Mouse (Mus musculus) MEL (cell line): ENCODE results near the gene Sbk3. TPM values are rescaled to one million over a fixed set of nuclear protein-coding genes. Genes with fewer than 3 reads are reported as not detected.
A peak's percentile ranks its signal among the peaks of the same experiment; 100 is the strongest.

Experiments
- DNase-seq: peaks from one replicate; pipeline ENCODE4 v3.0.0; 2011; ENCODE audit warnings: low read depth, low spot score
- H3K27ac ChIP-seq: 2 replicates; pipeline ENCODE4 v1.5.1; 2012; ENCODE audit warnings: low read depth, mild to moderate bottlenecking, control low read depth, low read length, moderate library complexity; ENCODE audit not compliant: control insufficient read depth
- H3K27me3 ChIP-seq, 2 experiments: fragments of 150-350 bp in 1 of 2; sonication (generic) in 1 of 2; 2 replicates each; pipeline ENCODE4 v1.6.1; 2012; ENCODE audit warnings: low read length in 2 of 2, mild to moderate bottlenecking in 2 of 2, improper control_type of control experiment in 1 of 2, moderate library complexity in 1 of 2; ENCODE audit not compliant: insufficient read depth in 2 of 2, control insufficient read depth in 1 of 2
- H3K36me3 ChIP-seq, 2 experiments: 2 replicates each; pipeline ENCODE4 v1.6.1; 2012 to 2014; ENCODE audit warnings: low read length in 2 of 2, improper control_type of control experiment in 1 of 2, inconsistent platforms in 1 of 2, mild to moderate bottlenecking in 1 of 2; ENCODE audit not compliant: insufficient read depth in 2 of 2, control insufficient read depth in 1 of 2
- H3K4me1 ChIP-seq, 2 experiments: fragments of 150-350 bp in 1 of 2; sonication (generic) in 1 of 2; 2 replicates each; pipeline ENCODE4 v1.6.1; 2012; ENCODE audit warnings: low read length in 2 of 2, improper control_type of control experiment in 1 of 2, mild to moderate bottlenecking in 1 of 2; ENCODE audit not compliant: insufficient read depth in 2 of 2, control insufficient read depth in 1 of 2
- H3K4me3 ChIP-seq, 2 experiments: fragments of 150-350 bp in 1 of 2; sonication (generic) in 1 of 2; 2 replicates each; pipeline ENCODE4 v1.5.1; 2012; ENCODE audit warnings: low read depth in 2 of 2, low read length in 2 of 2, mild to moderate bottlenecking in 2 of 2, moderate library complexity in 2 of 2, control low read depth in 1 of 2, improper control_type of control experiment in 1 of 2; ENCODE audit not compliant: control insufficient read depth in 1 of 2, insufficient read depth in 1 of 2
- H3K79me2 ChIP-seq: 2 replicates; pipeline ENCODE4 v1.6.1; 2012; ENCODE audit warnings: mild to moderate bottlenecking, low read length, moderate library complexity; ENCODE audit not compliant: control insufficient read depth, poor library complexity, insufficient read depth
- H3K9ac ChIP-seq: 2 replicates; pipeline ENCODE4 v1.6.1; 2012; ENCODE audit warnings: low read depth, mild to moderate bottlenecking, control low read depth, low read length, moderate library complexity; ENCODE audit not compliant: control insufficient read depth, poor library complexity, severe bottlenecking
- H3K9me3 ChIP-seq: fragments of 150-350 bp; sonication (generic); replicated peaks from 2 replicates; pipeline ENCODE4 v1.6.1; 2012; ENCODE audit warnings: mild to moderate bottlenecking, low read length, improper control_type of control experiment, moderate library complexity; ENCODE audit not compliant: insufficient read depth
- BHLHE40 ChIP-seq: IDR thresholded peaks from 2 replicates; pipeline ENCODE4 v1.6.1; 2012; ENCODE audit warnings: low read depth, mild to moderate bottlenecking, inconsistent platforms, low read length, improper control_type of control experiment, borderline replicate concordance
- CHD1 ChIP-seq: IDR thresholded peaks from 2 replicates; pipeline ENCODE4 v1.6.1; 2012; ENCODE audit warnings: low read depth, mild to moderate bottlenecking, inconsistent platforms, low read length, improper control_type of control experiment
- CTCF ChIP-seq, 3 experiments: IDR thresholded peaks in 2 of 3; conservative IDR thresholded peaks in 1 of 3; 2 replicates each; pipeline ENCODE4 v1.5.1; 2011 to 2012; ENCODE audit warnings: low read length in 3 of 3, low read depth in 2 of 3, mild to moderate bottlenecking in 2 of 3, improper control_type of control experiment in 1 of 3, inconsistent platforms in 1 of 3, mixed read lengths in 1 of 3, moderate library complexity in 1 of 3; ENCODE audit not compliant: control insufficient read depth in 1 of 3, insufficient read depth in 1 of 3, poor library complexity in 1 of 3, severe bottlenecking in 1 of 3
- ELF1 ChIP-seq: IDR thresholded peaks from 2 replicates; pipeline ENCODE4 v1.6.1; 2014; ENCODE audit warnings: low read depth, mild to moderate bottlenecking, inconsistent platforms, low read length, improper control_type of control experiment, moderate library complexity
- EP300 ChIP-seq, 2 experiments: IDR thresholded peaks; 2 replicates each; pipeline ENCODE4 v1.6.1; 2011; ENCODE audit warnings: improper control_type of control experiment in 2 of 2, low read length in 2 of 2, low read depth in 1 of 2, mild to moderate bottlenecking in 1 of 2
- ETS1 ChIP-seq: IDR thresholded peaks from 2 replicates; pipeline ENCODE4 v1.6.1; 2012; ENCODE audit warnings: low read depth, mild to moderate bottlenecking, inconsistent platforms, low read length, improper control_type of control experiment, moderate library complexity
- HCFC1 ChIP-seq: IDR thresholded peaks from 2 replicates; pipeline ENCODE4 v1.6.1; 2012; ENCODE audit warnings: low read depth, mild to moderate bottlenecking, inconsistent platforms, low read length, improper control_type of control experiment, moderate library complexity
- KAT2A ChIP-seq: conservative IDR thresholded peaks from 2 replicates; pipeline ENCODE4 v1.6.1; 2012; ENCODE audit warnings: low read depth, low read length, improper control_type of control experiment, inconsistent platforms
- MAX ChIP-seq: IDR thresholded peaks from 2 replicates; pipeline ENCODE4 v1.6.1; 2011; ENCODE audit warnings: low read length, improper control_type of control experiment
- MAZ ChIP-seq: IDR thresholded peaks from 2 replicates; pipeline ENCODE4 v1.6.1; 2012; ENCODE audit warnings: low read depth, mild to moderate bottlenecking, inconsistent platforms, low read length, improper control_type of control experiment
- MEF2A ChIP-seq: IDR thresholded peaks from 2 replicates; pipeline ENCODE4 v1.6.1; 2014; ENCODE audit warnings: low read depth, mild to moderate bottlenecking, inconsistent platforms, low read length, improper control_type of control experiment; ENCODE audit not compliant: poor library complexity, insufficient replicate concordance, severe bottlenecking; ENCODE audit errors: extremely low read depth
- MXI1 ChIP-seq: IDR thresholded peaks from 2 replicates; pipeline ENCODE4 v1.6.1; 2011; ENCODE audit warnings: mild to moderate bottlenecking, low read depth, low read length, improper control_type of control experiment
- MYB ChIP-seq: IDR thresholded peaks from 2 replicates; pipeline ENCODE4 v1.6.1; 2011; ENCODE audit warnings: mild to moderate bottlenecking, low read depth, low read length, improper control_type of control experiment
- MYC ChIP-seq: IDR thresholded peaks from 2 replicates; pipeline ENCODE4 v1.6.1; 2011; ENCODE audit warnings: low read depth, mild to moderate bottlenecking, low read length, improper control_type of control experiment, moderate library complexity
- NELFE ChIP-seq: IDR thresholded peaks from 2 replicates; pipeline ENCODE4 v1.6.1; 2011; ENCODE audit warnings: low read depth, low read length, improper control_type of control experiment
- NRF1 ChIP-seq: IDR thresholded peaks from 2 replicates; pipeline ENCODE4 v1.6.1; 2014; ENCODE audit warnings: low read depth, mild to moderate bottlenecking, inconsistent platforms, low read length, improper control_type of control experiment, moderate library complexity; ENCODE audit not compliant: poor library complexity, insufficient read depth, severe bottlenecking
- POLR2A ChIP-seq, 2 experiments: IDR thresholded peaks; 2 replicates each; pipeline ENCODE4 v1.6.1; 2011 to 2012; ENCODE audit warnings: low read length in 2 of 2, mild to moderate bottlenecking in 2 of 2, control low read depth in 1 of 2, improper control_type of control experiment in 1 of 2, low read depth in 1 of 2, moderate library complexity in 1 of 2; ENCODE audit not compliant: control insufficient read depth in 1 of 2, insufficient read depth in 1 of 2, poor library complexity in 1 of 2
- POLR2AphosphoS2 ChIP-seq: IDR thresholded peaks from 2 replicates; pipeline ENCODE4 v1.6.1; 2011; ENCODE audit warnings: low read length, improper control_type of control experiment
- RAD21 ChIP-seq: IDR thresholded peaks from 2 replicates; pipeline ENCODE4 v1.6.1; 2011; ENCODE audit warnings: mild to moderate bottlenecking, low read depth, low read length, improper control_type of control experiment
- RCOR1 ChIP-seq: IDR thresholded peaks from 2 replicates; pipeline ENCODE4 v1.6.1; 2012; ENCODE audit warnings: low read depth, mild to moderate bottlenecking, inconsistent platforms, low read length, improper control_type of control experiment
- SIN3A ChIP-seq: IDR thresholded peaks from 2 replicates; pipeline ENCODE4 v1.6.1; 2012; ENCODE audit warnings: low read length, improper control_type of control experiment, inconsistent platforms
- TCF12 ChIP-seq: IDR thresholded peaks from 2 replicates; pipeline ENCODE4 v1.6.1; 2014; ENCODE audit warnings: low read depth, mild to moderate bottlenecking, inconsistent platforms, low read length, improper control_type of control experiment, moderate library complexity
- UBTF ChIP-seq: IDR thresholded peaks from 2 replicates; pipeline ENCODE4 v1.6.1; 2012; ENCODE audit warnings: low read depth, mild to moderate bottlenecking, inconsistent platforms, low read length, improper control_type of control experiment, moderate library complexity, borderline replicate concordance; ENCODE audit not compliant: insufficient read depth
- USF2 ChIP-seq, 2 experiments: IDR thresholded peaks; 2 replicates each; pipeline ENCODE4 v1.6.1; 2011 to 2012; ENCODE audit warnings: improper control_type of control experiment in 2 of 2, low read length in 2 of 2, borderline replicate concordance in 1 of 2, inconsistent platforms in 1 of 2, low read depth in 1 of 2, mild to moderate bottlenecking in 1 of 2; ENCODE audit not compliant: insufficient read depth in 1 of 2
- ZKSCAN1 ChIP-seq: IDR thresholded peaks from 2 replicates; pipeline ENCODE4 v1.6.1; 2012; ENCODE audit warnings: low read depth, mild to moderate bottlenecking, inconsistent platforms, low read length, improper control_type of control experiment, moderate library complexity
- ZMIZ1 ChIP-seq: IDR thresholded peaks from 2 replicates; pipeline ENCODE4 v1.6.1; 2012; ENCODE audit warnings: low read depth, mild to moderate bottlenecking, inconsistent platforms, low read length, improper control_type of control experiment, moderate library complexity
- ZNF384 ChIP-seq: IDR thresholded peaks from 2 replicates; pipeline ENCODE4 v1.6.1; 2012; ENCODE audit warnings: low read depth, mild to moderate bottlenecking, inconsistent platforms, low read length, improper control_type of control experiment
- polyA plus RNA-seq, 2 experiments: library from polyadenylated mRNA; stranded (reverse) in 1 of 2; unstranded in 1 of 2; fragments of >175 nt in 1 of 2; fragments of >200 nt in 1 of 2; gene quantifications; 2 replicates each; pipeline versions ENCODE4 v1.2.1 to v1.2.4; 2012; ENCODE audit warnings: low replicate concordance in 2 of 2, low read depth in 1 of 2; ENCODE audit not compliant: insufficient read length in 2 of 2, insufficient read depth in 1 of 2, missing spikeins in 1 of 2
- total RNA-seq: library from RNA; depleted of rRNA; stranded (reverse); fragments of 300-350 nt; gene quantifications from 2 replicates; pipeline ENCODE4 v1.2.3, GENCODE M21; 2012

Sbk3 gene
- total and polyA plus RNA-seq, 3 experiments = not detected

DNA sequence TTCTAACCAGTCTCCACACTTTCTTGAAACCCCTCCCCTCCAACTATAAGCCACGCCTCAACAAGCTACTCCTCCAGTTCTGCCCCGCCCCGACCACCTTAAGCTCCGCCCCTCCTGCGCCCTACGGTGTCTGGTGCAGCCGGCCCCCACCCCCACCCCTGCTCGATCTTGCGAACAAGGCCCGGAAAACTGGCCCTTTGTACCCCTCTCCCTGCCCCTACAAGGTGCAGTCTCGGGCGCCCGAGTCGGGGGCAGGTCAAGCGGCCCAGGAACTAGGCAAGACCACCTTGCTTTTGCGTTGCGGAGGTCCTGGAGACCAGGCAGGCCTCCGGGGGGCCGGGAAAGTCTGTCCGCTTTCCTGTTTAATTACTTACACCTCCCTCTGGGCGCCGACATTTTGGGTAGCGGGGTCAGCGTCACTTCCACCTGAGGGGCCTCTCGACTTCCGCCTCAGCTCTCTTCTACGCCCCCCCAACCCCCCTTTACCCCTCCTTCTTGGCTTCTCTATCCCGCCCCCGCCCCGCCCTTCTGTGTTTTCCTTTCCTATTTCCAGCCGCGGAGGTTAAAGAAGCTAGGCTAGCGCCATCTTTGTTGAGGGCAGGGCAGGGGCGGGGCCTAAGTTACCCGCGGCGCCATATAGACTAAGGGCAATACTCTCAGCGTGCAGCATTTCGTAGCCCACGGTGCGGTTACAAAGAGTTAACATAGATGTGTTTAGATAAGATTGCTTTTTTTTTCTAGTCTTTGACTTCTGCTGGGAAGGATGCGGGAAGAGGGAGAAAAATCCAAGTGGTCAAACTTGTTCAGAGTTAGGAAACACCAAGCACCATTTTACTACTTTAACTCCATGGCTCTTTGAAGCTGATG, 43.5 kb upstream of the Sbk3 start, which contains the start of the genes Zfp524 and Fiz1:
Gene Zfp524 (plus strand): TSS at position 165 of the 867 bp plus-strand sequence.
Gene Fiz1 (minus strand): TSS at position 447 of the 867 bp plus-strand sequence.
- Histone ChIP-seq H3K9me3 (no peaks in the 10 kb centered on the region), H3K27ac (peak within 1 kb of the TSS; percentile 97), H3K4me3 (peak within 1 kb of the TSS; percentile 88 to 92), H3K9ac (peak within 1 kb of the TSS; percentile 97), H3K27me3 (no peaks in the 10 kb centered on the region), H3K79me2 (peaks cover 2% of the 10 kb centered on the region), H3K36me3 (peaks cover 0 to 17% of the 10 kb centered on the region in 2 experiments; a peak in 2 of 4 replicates), H3K4me1 (peaks cover 5 to 11% of the 10 kb centered on the region in 2 experiments; a peak in 3 of 4 replicates)
- peak; percentile 98 for DNase-seq
- no peak for TF ChIP-seq MYB
- peak; percentile 92; the same call in 1 of the 2 replicates for TF ChIP-seq CHD1
- TF ChIP-seq KAT2A = peak; percentile 76; the same call in 1 of the 2 replicates
- TF ChIP-seq RCOR1 = peak; percentile 81
- no peak for TF ChIP-seq UBTF
- TF ChIP-seq MYC = peak; percentile 57
- peak; percentile 59 to 61; a peak in 1 of 4 replicates for TF ChIP-seq POLR2A (IDR thresholded peaks at IDR 0.05; ENCODE audit: control insufficient read depth in 1 of 2, insufficient read depth in 1 of 2, low read depth in 1 of 2, low read length in 2 of 2, poor library complexity in 1 of 2)
- TF ChIP-seq RAD21 = no peak
- TF ChIP-seq MXI1 = peak; percentile 46; the same call in 1 of the 2 replicates
- TF ChIP-seq MAX = peak; percentile 2; the same call in 1 of the 2 replicates
- TF ChIP-seq HCFC1 = peak; percentile 88
- no peak; the same call in 1 of the 2 replicates for TF ChIP-seq BHLHE40
- TF ChIP-seq MEF2A = no peak
- TF ChIP-seq MAZ = peak; percentile 59
- peak; percentile 73 for TF ChIP-seq ELF1
- TF ChIP-seq NELFE = peak; percentile 75
- TF ChIP-seq TCF12 = peak; percentile 25; the same call in 1 of the 2 replicates
- TF ChIP-seq SIN3A = peak; percentile 67
- TF ChIP-seq ZNF384 = 0 out of 2 replicates have a peak, but pooled peaks have one; percentile 46
- no peak for TF ChIP-seq ZKSCAN1
- no peak for TF ChIP-seq POLR2AphosphoS2
- no peak for TF ChIP-seq ZMIZ1
- peak; percentile 2; the same call in 1 of the 2 replicates for TF ChIP-seq ETS1
- peak; percentile 54; the same call in 1 of the 2 replicates for TF ChIP-seq NRF1
- no peak for TF ChIP-seq CTCF (IDR thresholded peaks at IDR 0.05 in 2 of 3, conservative IDR thresholded peaks at IDR 0.05 in 1 of 3; ENCODE audit: control insufficient read depth in 1 of 3, insufficient read depth in 1 of 3, low read depth in 2 of 3, low read length in 3 of 3, poor library complexity in 1 of 3, severe bottlenecking in 1 of 3)
- no peak; a peak in 1 of 4 replicates for TF ChIP-seq EP300 (IDR thresholded peaks at IDR 0.05; ENCODE audit: low read depth in 1 of 2, low read length in 2 of 2)
- TF ChIP-seq USF2 (IDR thresholded peaks at IDR 0.05; ENCODE audit: borderline replicate concordance in 1 of 2, insufficient read depth in 1 of 2, low read depth in 1 of 2, low read length in 2 of 2) = no peak
